Mouse (Mus musculus) G1E-ER4 (cell line): ENCODE measurements around the gene Slc1a4. TPM values are rescaled to one million over a fixed set of nuclear protein-coding genes. Genes with fewer than 3 reads are reported as not detected.

Source experiments
- GATA1 ChIP-seq: IDR thresholded peaks from one replicate; pipeline ENCODE4 v1.8.0; 2012; ENCODE audit warnings: low read length, inconsistent platforms
- polyA plus RNA-seq: library from polyadenylated mRNA; stranded (reverse); fragments of >175 nt; gene quantifications from 2 replicates; pipeline ENCODE4 v1.2.3, GENCODE M21; 2012

Slc1a4 gene
- polyA plus RNA-seq, 1 experiment, result 3.2 TPM

DNA sequence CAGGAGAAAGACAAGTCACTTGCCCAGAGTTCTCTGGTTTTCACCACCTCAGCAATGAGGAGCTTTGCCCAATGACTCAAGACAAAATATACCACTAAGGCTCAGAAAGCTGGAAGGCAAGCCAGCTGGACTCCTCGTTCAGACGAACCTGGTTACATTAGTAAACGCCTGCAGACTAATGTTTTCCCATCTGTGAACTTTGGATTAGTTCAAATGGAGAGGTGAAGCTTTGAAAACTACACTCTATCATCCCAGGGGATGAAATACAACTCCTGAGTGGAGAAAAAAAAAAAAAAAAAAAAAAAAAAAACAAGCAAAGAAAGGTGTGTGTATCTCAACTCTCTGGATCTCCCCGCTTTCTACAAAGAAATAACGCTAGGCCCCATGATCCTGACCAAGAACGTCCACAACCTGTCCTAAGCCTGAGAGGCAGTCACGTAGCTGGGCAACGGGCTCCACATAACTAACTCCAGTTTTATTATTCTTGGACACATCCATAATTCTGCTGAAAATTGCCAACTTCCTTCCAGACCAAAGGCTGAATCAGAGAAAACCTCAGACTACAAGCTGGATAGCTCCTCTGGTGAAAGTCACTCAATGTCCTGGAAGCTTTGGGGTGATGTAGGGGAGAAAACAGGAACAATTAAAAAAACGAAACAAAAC is 1.4 kb downstream of the Slc1a4 start:
- no peak for TF ChIP-seq GATA1

DNA sequence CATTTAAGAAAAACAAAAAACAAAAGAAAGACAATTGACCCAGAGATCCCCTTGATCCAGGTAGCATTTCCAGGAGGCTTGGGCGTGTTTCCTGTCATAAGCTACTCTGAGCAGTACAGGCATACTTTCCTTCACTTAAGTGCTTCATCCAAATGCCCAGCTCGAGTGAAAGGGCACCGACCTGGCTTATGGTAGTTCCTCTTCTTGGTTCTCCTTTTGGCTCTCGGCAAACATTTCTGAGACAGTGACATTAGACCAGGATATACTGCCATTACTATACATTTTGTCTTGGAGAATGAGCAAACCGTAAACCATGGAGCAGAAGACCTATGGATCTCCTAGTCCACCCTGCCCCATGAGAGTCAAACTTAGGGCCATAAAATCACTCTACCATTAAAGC is 2.8 kb downstream of the Slc1a4 start:
- TF ChIP-seq GATA1, result no peak

DNA sequence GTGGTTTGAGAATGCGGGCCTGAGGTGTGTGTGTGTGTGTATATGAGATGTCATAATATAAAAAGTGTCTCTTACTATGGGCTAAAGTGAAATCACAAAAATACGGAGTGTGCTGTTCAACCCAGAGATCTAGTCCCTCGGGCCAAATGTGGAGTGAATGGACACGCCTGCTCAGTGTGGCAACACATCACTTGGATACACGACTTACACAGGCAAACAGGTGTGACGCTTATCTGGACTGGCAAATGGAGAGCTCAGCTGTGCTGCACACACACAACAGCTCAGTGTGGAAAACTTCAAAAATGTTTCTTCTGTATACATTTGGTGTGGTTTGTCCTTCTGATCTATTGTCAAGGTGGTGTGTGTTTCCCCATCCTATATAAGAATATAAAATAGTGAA is 3.7 kb downstream of the Slc1a4 start:
- TF ChIP-seq GATA1, result no peak

DNA sequence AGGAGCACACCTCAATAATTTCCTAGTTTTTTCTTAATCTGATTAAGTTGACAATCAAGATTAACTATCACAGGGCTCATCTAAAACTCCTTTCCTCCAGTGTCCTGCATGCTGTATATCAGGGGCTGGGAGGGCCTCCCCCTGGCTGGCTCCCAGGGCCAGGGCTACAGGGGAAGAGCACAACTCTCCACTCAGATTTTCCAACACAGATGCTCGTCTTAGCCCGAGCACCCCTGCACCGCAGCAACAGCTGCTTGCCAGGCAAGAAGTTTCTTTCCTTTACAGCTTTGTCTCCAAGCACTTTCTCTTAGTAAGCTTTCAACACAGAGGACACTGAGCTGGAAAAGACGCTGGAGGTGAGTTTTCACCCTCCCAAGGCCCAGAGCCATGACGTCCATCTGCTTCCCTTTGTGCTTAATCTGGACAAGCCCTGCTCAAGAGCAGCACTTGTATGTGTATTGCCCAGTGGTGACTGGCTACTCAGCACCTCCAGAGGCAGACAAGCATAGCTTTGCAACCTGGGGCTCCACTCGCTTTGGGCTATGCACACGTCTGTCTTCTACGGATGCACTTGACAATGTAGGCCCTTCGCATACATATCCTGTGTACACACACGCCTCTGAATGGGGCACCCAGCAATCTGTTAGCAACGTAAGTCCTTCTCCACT is 6.1 kb downstream of the Slc1a4 start:
- TF ChIP-seq GATA1, result no peak

DNA sequence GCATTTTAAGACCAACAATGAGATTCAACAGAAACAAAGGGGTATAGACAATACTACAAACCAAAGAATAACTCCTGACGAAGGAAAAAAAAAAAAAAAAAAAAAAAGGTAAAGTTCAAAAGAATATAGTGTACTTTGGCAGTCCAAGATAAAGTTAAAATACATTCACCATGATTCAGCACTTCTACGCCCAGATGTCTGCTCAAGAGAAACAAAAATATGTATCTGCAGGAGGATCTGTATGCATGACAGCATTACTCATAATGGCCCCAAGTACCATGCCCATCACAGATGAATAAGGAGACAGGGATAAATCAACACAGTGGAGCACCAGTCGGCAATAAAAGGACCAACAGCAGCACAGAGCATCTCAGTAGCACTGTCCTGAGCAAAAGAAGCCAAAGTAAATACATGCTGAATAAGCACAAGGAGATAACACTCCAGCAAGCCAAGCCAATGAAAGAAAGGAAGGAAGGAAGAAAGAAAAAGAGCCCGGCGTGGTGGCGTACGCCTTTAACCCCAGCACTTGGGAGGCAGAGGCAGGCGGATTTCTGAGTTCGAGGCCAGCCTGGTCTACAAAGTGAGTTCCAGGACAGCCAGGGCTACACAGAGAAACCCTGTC is 7.3 kb downstream of the Slc1a4 start:
- peak; percentile 20 for TF ChIP-seq GATA1

DNA sequence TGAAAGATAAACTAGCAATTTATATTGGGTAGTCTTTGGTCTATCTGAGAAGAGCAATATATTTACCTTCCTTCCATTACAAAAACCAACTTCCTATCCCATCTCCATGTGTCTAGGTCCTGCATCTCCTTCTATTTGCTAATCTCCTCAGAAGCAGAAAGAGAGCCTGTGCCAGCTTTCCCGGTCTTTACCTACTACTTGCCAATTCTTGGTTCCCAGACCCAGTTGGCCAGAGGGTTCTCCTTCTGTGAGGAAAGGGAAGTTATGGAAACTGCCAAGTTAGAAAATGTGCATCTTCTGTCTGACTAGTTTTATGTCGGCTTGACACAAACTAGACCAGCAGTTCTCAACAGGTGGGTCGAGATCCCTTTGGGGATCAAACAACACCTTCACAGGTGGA is 8.5 kb downstream of the Slc1a4 start:
- no peak for TF ChIP-seq GATA1

DNA sequence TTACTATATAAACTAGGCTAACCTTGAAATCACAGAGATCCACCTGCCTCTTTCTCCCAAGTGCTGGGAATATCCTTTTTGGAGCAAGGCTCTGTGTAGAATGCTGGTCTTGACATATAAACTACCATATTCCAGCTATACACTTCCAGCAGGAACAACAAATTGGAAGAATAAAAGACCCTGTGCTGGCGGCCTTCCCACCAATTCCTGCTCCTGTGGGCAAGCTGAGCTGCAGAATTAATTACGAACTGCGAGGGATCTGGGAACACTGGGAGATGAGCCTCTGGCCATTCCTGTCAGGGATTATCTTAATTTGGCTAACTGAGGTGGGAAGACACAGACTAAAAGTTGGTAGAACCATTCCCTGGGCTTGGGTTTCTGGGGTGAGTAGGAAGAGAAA is 10.1 kb downstream of the Slc1a4 start:
- TF ChIP-seq GATA1, result no peak

DNA sequence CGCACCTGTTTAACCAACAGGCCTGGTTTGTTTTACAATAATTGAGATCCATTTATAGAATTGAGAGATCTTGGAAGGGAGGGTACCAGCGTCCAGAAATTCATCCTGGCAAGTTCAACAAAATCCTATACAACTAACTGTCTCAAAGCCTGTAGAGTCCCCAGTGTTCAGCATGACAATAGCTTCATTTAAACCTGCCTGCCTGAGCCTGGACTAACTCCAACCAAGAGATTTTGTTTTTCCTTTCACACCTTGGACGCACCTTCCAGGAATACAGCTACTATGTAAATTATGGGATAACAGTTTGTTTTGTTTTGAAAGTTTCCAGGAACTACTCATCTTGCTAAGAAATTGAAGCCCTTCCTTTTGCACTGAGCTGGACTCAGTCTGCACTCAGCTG is 11.9 kb downstream of the Slc1a4 start:
- no peak for TF ChIP-seq GATA1

DNA sequence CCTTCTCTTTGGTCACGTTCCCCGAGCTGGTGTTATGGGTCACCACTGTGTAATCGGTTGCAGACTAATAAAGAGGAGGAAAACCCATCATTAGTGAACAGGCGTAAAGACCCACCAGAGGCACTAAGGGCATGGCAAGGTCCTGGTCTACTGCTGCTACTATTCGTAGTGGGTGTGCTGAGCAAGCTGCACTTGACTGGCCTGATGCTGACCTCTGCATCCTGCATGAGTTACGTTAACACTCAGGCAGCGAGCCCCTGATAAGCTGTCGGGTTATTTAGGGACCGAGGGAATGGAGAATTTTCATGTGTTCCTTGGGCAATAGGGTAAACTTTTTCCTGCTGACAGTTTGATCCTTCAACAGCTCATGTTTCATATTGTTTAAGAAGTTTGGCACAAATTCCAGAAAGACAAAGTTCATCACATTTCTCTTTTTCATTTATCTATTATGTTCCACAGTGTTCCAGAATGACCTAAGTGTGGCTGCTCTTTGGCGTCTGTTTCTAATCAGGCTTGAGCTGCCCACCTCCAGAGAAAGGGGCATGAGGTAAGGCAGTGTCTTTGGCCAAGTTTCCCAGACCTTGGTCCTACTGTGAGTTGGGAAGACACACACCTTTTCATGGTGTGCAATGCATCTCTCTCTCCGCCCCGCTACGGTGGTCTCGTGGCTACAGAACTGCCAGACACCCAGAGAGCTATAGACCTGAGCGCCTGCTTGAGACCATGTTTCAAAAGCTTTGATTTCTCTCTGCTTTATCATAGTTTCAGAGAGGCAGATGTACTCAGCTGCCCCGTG is 13.7 kb downstream of the Slc1a4 start:
- TF ChIP-seq GATA1, result no peak

DNA sequence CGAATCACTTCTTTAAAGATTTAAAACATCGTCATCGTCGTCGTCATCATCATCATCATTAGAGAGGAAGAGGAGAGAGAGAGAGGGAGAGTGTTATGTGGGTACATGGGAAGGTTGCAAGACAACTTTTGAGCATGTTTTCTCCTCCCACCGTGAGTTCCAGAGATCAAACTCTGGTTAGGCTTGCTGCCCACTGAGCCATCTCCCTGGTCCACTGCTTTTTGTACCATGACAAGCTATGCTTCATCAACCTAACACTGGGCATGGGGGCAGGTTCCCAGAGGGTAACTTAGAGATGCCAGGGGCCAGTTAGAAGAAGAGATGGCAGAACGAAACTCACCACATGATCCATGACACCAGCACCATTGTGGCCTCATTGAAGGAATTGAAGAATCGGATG is 18.9 kb downstream of the Slc1a4 start:
- no peak for TF ChIP-seq GATA1

DNA sequence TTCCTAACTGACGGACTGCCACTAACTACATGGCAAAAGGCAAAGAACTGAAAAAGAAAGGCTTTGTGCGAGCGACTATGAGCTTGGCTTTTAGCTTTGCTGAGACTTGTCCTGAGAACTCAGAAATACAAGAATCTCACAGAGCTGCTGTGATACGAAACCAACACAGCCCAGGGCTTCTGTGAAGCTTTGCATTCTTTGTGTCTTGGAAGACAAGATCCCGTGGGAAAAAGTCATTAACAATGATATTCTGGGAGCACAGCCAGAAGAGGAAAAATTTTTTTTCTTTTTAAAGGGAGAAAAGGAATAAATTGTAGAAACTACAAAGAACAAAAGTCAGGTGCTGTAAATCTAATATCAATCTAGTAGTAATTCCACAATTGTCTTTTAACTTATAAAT is 23.5 kb downstream of the Slc1a4 start:
- TF ChIP-seq GATA1, result no peak

DNA sequence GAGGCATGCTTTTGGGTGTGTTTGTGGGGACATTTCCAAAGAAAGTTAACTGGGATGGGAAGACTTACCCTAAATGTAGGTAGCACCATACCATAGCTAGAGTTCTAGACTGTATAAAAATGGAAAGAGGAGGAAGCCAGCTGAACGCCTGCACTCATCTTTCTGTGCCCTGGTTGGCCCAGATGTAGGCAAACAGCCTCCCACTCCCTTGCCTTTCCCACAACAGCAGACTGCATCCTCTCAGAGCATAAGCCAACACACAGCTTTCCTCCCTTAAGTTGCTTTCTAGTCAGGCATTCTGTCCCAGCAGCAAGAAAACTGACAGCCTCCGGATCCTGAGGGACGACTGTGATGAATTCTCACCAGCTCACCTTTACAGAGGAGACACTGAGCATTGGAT is 25.1 kb downstream of the Slc1a4 start:
- TF ChIP-seq GATA1, result no peak

DNA sequence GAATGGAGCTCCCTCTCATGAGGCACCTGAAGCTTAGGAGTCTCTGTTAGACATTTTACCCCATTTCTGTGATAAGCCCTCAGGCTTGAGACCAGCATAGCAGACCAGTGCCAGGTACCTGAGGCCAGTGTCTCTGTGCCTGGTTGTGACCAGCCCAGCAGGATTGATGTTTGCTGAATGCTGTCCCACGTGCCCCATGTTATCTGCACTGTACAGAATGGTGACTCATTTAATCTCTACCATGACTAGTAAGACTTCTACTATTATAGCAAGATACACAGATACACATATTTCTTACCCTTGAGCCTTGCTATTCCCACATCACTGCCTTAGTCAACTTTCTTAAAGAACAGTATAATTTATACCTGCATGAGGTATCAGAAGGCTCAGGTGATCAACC is 26.9 kb downstream of the Slc1a4 start:
- TF ChIP-seq GATA1, result no peak

DNA sequence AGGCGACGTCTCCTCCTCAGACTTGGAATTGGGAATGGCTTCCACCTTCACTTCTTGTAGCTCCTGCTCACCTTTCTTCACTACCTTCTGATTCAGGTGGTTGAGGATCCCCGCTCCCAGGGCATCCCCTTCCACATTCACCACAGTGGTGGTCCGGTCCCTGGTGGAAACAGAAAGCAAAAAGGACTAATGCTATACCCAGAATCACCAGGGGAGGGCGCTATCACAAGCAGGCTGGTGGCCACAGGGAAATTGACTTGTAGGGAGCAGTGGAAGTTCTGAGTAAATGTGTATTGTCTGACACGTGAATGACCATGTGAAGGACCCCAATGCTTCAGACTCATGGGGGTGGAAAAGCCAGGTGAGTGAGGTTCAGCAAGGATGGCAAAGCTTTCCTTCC is 28.2 kb downstream of the Slc1a4 start:
- TF ChIP-seq GATA1, result no peak

DNA sequence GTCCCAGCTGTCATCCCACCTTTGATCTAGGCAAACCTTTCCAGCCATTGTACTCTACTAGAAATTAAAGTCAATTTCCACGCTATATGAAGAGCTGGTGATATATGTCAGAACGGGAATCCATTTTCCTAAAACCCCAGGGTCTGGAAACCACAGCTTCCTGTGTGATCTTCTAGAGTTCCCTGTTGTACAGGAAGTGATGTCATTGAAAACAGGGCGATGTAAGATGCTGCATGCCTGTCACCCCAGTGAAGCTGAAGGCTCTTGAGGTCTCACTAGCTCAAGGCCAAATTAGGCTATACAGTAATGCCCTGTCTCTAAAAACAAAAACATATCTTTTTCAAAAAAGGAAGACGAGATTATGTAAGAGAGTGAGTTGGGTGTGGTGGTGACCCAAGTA is 31.2 kb downstream of the Slc1a4 start:
- no peak for TF ChIP-seq GATA1

DNA sequence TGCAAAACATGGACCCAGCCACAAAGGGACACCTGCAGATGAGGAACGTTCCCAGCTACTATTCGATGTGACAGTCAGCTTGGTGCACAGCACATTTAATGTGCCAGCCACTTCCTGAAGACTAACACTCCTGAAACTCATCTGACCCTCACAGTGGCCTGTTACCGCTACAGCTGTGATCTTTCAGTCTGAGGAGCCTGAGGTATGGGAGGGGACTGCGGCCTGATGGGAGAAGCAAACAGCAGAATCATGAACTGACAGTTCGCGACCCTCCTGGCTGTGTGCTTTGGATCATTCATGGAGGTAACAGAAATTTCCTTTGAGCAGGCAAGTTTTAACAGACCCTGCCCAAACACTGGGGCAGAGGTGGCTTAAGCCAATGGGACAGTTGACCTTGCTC is 31.7 kb downstream of the Slc1a4 start:
- TF ChIP-seq GATA1, result no peak
